Mouse (Mus musculus) ovary, adult 18-20 months (tissue): ENCODE measurements at regions not wholly inside any gene's neighbourhood (a gene's known extent, or its start where the extent isn't known, plus 50 kb on each side); places are given as distances from the start of the nearest gene placed in this dataset.

Experiments
- DNase-seq: peaks from one replicate; pipeline ENCODE4 v3.0.0; 2022; ENCODE audit warnings: low spot score, mixed read lengths

- no peak for DNase-seq
Observed at GRCm38 (mm10) chr2:78804931-78805330, 63.0 kb upstream of the Ube2e3 start.

- DNase-seq: no peak
Observed at GRCm38 (mm10) chr2:78803543-78803942, 64.4 kb upstream of the Ube2e3 start.

- DNase-seq: no peak
Observed at GRCm38 (mm10) chr2:78795446-78795845, 72.5 kb upstream of the Ube2e3 start.

GRCm38 (mm10) chr2:78794734-78795133 lies 73.2 kb upstream of the Ube2e3 start:
- no peak for DNase-seq

- DNase-seq: no peak
Observed at GRCm38 (mm10) chr2:78789124-78789523, 78.8 kb upstream of the Ube2e3 start.

- no peak for DNase-seq
Observed at GRCm38 (mm10) chr2:78788222-78788621, 79.7 kb upstream of the Ube2e3 start.

GRCm38 (mm10) chr2:78779949-78780348 lies 88.0 kb upstream of the Ube2e3 start:
- no peak for DNase-seq

GRCm38 (mm10) chr2:78777589-78777988 lies 90.3 kb upstream of the Ube2e3 start:
- DNase-seq: no peak

GRCm38 (mm10) chr2:78754362-78754761 lies 113.6 kb upstream of the Ube2e3 start:
- DNase-seq: no peak

GRCm38 (mm10) chr2:78753918-78754317 lies 114.0 kb upstream of the Ube2e3 start:
- DNase-seq: no peak

- no peak for DNase-seq
Observed at GRCm38 (mm10) chr2:78730161-78730560, 137.8 kb upstream of the Ube2e3 start.

GRCm38 (mm10) chr2:78726060-78726459 lies 141.9 kb upstream of the Ube2e3 start:
- DNase-seq: no peak

GRCm38 (mm10) chr2:78724416-78724815 lies 143.5 kb upstream of the Ube2e3 start:
- no peak for DNase-seq

GRCm38 (mm10) chr2:78723423-78723822 lies 144.5 kb upstream of the Ube2e3 start:
- DNase-seq: no peak

- no peak for DNase-seq
Observed at GRCm38 (mm10) chr2:78722739-78723138, 145.2 kb upstream of the Ube2e3 start.

GRCm38 (mm10) chr2:78718550-78718949 lies 149.4 kb upstream of the Ube2e3 start:
- no peak for DNase-seq

GRCm38 (mm10) chr2:78716157-78716798 lies 151.6 kb upstream of the Ube2e3 start:
- no peak for DNase-seq

GRCm38 (mm10) chr2:78694851-78695250 lies 173.1 kb upstream of the Ube2e3 start:
- no peak for DNase-seq

GRCm38 (mm10) chr2:78656668-78657067 lies 211.3 kb upstream of the Ube2e3 start:
- DNase-seq: no peak

GRCm38 (mm10) chr2:78655156-78655855 lies 212.6 kb upstream of the Ube2e3 start:
- no peak for DNase-seq

GRCm38 (mm10) chr2:78651549-78651948 lies 216.4 kb upstream of the Ube2e3 start:
- no peak for DNase-seq

- DNase-seq: no peak
Observed at GRCm38 (mm10) chr2:78640361-78640760, 227.6 kb upstream of the Ube2e3 start.

- no peak for DNase-seq
Observed at GRCm38 (mm10) chr2:78625264-78625663, 242.7 kb upstream of the Ube2e3 start.

GRCm38 (mm10) chr2:78606388-78606787 lies 261.5 kb upstream of the Ube2e3 start:
- no peak for DNase-seq
